Mouse (Mus musculus) layer of hippocampus, adult 11-12 months (tissue): Measurements from ENCODE around the gene Mios.

ENCODE experiments used
- DNase-seq: peaks from one replicate; pipeline ENCODE4 v3.0.0; 2022; ENCODE audit warnings: low spot score

Gene Mios

GRCm38 (mm10) chr6:8278426-8279002 lies 69.5 kb downstream of the Mios start:
- DNase-seq, result no peak

- DNase-seq, result no peak
Measured at GRCm38 (mm10) chr6:8283255-8283654, 74.2 kb downstream of the Mios start.

- DNase-seq, result no peak
Measured at GRCm38 (mm10) chr6:8285401-8285960, 76.5 kb downstream of the Mios start.
